Mouse (Mus musculus) spleen, embryonic (tissue): ENCODE measurements around the gene Ccdc163.

Experiments used
- CTCF ChIA-PET: fragments of 350-600 bp; sonication (Branson Sonifier 250); formaldehyde crosslinking; loops from one replicate; lab custom pipeline; 2022; lab: Charles Lee

Gene Ccdc163

DNA sequence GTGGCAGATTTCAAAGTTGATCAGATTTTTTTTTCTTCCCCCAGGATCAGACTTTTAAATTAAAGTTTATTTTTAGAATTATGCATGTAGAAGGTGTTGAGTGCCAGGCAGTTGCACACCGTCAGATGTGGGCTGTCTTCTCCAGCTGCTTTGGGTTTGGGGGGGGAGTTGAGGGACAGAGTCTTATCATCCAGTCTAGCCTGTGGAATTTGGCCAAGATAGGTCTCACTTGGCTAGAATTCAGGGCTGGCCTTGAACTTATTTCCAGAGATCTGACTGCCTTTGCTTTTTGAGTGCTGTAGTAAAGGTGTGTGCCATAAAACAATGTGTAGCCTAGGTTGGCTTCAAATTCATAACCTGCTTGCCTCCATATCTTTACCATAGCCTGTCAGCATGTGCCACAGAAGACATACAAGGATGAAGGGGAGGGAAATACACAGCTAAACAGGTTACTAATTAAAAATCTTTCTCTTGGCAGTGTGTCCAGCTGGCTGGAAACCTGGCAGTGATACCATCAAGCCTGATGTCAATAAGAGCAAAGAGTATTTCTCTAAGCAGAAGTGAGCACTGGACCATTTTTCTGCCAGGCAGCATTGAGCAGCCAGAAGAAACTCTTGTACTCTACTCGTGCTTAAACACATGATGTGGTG is 9.5 kb upstream of the Ccdc163 start:
- CTCF ChIA-PET, result no interaction called here

- CTCF ChIA-PET, result no interaction called here
Measured at GRCm38 (mm10) chr4:116700964-116701363, 7.3 kb upstream of the Ccdc163 start.

DNA sequence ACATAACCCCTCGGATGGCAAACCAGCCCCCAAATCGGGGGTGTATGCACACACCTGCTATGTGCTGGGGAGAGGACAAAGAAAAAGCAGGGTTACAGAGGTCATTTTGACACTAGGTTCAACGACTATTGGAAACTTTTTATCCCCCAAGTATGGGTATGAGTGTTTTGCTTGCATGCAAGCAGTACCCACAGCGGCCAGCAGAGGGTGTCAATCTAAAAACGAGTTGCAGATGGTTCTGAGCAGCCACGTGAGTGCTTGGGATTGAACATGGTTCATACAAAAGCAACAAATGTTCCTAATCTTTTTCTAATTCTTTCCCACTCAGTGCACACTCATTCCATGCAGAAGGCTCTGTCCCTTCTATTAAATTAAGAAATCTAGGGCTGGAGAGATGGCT is 4.5 kb upstream of the Ccdc163 start:
- CTCF ChIA-PET, result interaction anchor here (1.6 kb wide), 1 partner anchor 78 kb away, joined by 3 read pairs; no protein-coding TSS in a partner anchor

GRCm38 (mm10) chr4:116707666-116708065 is 643 bp upstream of the Ccdc163 start:
- CTCF ChIA-PET, result no interaction called here

- CTCF ChIA-PET, result interaction anchor here (0.6 to 0.7 kb wide), 2 partner anchors 63 to 339 kb away, joined by 11 to 25 read pairs; no protein-coding TSS in a partner anchor
Measured at GRCm38 (mm10) chr4:116708791-116709390, 582 bp downstream of the Ccdc163 start.

- CTCF ChIA-PET, result no interaction called here
Measured at GRCm38 (mm10) chr4:116710154-116710553, 1.8 kb downstream of the Ccdc163 start.

DNA sequence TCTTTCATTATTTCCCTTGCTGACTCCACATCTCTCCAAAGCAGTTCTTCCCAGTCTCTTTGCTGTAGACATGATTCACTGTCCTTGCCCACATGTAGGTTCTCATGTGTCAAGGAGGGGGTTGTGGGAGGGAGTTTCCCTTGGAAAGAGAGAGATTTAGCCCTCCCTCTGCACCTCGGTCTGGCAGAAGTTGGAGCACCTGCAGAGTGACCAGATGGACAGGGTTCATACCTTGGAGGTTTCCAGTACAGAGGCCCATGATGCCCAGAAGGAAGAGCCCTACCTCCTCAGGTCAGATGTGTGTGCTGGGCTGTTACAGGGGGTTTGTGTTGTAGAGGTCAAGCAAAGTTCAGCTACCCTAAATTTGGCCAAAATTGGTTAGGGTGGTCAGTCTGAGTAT is 4.2 kb downstream of the Ccdc163 start:
- CTCF ChIA-PET, result interaction anchor here (0.7 kb wide), 1 partner anchor 475 kb away, joined by 12 read pairs; no protein-coding TSS in a partner anchor

DNA sequence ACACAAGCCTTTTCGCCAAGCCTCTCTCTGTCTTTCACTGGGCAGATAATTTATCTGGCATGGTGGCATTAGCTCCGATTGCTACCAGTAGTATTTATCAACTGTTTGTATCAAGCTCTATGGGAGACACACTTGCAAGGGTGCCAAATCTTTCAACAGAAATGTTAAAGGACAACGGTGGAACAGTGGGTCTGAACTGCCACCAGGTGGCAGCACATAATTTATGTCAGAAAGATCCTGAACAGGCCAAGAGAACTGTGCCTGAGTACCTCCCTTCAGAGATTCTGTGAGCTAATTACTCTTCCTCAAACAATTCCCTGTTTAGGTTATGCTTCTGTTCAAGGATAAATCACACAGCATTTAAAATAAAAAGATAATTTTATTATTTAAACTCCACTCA is 11.1 kb downstream of the Ccdc163 start:
- CTCF ChIA-PET, result interaction anchor here (0.7 to 1.8 kb wide), 2 partner anchors 69 to 77 kb away, joined by 3 to 9 read pairs; no protein-coding TSS in a partner anchor

DNA sequence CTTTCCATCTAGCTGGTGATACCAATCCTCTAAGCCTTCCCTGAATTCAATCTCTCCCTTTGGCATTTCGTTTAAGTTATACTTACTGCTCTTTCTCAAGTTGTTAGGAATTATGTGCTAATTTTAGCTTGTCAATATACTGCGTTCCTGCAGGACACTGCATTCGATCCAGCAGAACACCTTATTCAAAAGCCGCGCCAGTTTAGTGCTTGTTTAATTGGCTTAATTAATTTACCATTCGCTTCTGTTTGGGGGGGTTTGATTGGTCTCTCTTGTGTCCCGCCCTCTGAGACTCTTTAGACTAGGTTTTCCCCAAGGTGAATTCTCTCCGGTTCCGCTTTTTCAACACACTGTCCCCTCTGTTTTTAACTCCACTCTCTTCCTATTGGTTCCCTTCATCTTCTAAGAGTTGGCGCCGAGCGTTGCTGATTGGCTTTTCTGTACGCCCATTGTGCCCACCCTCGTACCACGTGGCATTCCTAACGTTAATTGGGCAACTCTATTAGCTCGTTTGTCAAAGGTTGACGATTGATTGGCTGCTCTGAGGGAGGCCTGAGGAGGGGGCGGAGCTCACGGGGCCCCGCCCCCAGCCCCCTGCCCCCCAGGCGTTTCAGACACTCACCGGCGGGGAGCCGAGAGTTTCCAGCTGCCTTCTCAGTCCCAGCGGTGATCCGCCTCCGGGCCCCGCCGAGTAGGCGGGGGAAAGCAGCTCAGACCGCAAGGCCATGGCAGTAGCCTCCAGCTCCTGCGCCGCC is 12.2 kb downstream of the Ccdc163 start, which contains the start of gene Tesk2:
Gene Tesk2, plus strand, starts transcription at position 606 of the 755 bp plus-strand sequence.
- CTCF ChIA-PET, result interaction anchor here (1.8 kb wide), 1 partner anchor 67 kb away, joined by 9 read pairs; no protein-coding TSS in a partner anchor

GRCm38 (mm10) chr4:116721098-116721628 is 12.9 kb downstream of the Ccdc163 start:
- CTCF ChIA-PET, result no interaction called here

GRCm38 (mm10) chr4:116722230-116722629 is 13.9 kb downstream of the Ccdc163 start:
- CTCF ChIA-PET, result interaction anchor here (0.5 kb wide), 1 partner anchor 554 kb away, joined by 3 read pairs; no protein-coding TSS in a partner anchor

DNA sequence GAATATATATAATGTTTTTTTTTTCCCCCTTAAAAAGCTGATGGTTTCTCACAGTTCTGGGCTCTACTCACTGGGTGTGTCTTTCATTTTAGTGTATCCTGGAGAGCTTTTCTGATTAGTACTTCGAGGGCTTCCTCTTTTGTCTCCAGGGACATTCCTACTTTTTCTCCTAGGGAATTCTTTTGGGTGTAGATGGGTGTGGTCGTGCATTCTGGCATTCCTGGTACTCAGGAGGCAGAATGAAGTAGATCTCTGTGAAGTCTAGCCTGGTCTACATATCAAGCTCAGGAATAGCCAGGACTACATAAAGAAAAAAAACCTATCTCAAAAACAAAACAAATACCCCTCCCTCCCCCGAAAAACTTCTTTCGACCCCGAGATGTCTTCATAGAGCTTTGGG is 17.1 kb downstream of the Ccdc163 start:
- CTCF ChIA-PET, result no interaction called here

GRCm38 (mm10) chr4:116727401-116727800 is 19.1 kb downstream of the Ccdc163 start:
- CTCF ChIA-PET, result no interaction called here

GRCm38 (mm10) chr4:116729532-116729931 is 21.2 kb downstream of the Ccdc163 start:
- CTCF ChIA-PET, result no interaction called here

DNA sequence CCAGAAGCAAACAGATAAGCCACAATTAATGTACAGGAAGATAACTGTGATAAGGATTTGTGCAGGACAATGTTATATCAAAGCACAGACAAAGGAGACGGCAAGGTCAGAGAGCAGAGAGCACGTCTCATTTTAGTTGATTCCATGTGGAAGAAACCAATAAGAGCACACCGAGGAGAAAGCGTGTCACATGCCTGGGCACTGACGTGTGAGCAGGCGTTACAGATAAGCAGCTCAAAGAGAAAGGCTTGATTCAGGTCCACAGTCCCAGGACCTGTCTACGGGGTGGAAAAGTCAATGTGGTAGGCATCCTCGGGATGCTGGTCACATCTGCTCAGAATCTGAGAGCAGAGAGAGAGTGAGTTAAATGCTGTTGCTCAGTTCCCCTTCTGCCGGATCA is 22.8 kb downstream of the Ccdc163 start:
- CTCF ChIA-PET, result no interaction called here

DNA sequence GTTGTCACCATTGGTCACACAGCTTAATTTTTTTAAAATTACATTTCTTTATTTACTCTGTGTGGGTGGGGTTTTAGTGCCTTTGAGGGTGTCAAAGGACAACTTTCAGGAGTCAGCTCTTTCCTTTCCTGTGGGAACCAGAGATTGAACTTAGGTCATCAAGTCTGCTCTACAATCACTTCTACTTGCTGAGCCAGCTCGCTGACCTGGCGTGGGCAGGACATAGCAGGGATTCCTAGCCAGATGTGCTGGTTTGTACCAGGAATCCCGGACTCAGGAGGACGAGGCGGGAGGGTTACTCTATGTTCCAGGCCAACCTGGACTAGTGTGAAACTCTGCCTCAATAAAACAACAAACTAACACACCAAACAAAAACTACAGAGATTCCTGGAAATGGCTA is 24.0 kb downstream of the Ccdc163 start:
- CTCF ChIA-PET, result interaction anchor here (0.6 kb wide), 1 partner anchor 161 kb away, joined by 4 read pairs; no protein-coding TSS in a partner anchor

DNA sequence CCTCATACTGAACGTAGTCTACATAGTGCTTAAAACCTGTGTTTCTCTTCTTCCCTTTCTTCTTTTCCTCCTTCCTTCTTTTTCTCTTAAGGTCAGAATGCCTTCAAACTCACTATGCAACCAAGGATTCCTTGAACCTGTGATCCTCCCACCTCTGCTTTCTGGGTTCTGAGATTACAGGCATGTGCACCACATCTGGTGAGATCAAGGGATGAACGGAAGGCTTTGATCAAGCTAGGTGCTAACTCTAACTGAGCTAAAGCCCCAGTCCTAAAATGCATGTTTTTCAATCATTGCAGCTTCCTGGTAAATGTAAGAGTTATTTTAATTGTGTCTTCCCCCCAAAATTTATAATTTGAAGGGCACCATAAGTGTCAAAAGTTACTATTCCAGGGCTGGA is 26.7 kb downstream of the Ccdc163 start:
- CTCF ChIA-PET, result interaction anchor here (0.7 kb wide), 1 partner anchor 38 kb away, joined by 7 read pairs; no protein-coding TSS in a partner anchor

DNA sequence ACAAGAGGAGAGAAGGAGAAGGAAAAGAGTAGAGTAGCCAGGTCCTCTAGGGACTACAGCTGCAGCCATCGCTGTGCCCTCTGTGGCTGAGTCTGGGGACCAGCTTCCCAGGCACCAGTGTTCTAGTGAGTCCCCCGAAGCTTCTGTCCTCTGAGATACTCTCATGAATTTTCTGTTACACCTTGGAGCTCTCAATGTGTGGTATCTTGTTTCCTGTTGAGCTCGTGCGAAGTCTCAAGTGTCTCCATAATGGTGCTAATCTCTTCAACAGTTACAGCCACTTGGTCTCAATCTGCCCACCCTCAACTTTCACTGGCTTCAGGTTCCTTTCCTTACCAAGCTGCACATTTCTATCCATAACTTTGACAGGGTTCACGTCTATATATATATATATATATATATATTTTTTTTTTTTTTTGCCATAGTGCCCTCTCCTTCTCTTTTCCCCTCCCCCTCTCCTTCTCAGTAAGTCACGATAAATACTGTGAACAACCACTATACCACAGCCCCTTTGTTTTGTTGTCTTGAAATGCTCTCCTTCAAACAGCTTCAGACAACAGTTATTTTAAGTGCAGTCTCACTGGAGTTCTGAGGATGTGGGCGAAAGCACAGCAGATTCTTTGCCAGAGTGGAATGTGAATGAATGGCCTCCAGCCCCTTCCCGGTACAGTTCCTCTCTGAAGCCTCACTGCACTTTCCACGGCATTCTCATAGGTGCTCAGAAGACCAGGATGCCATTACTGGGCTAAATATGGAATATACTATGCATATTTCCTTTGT is 30.9 kb downstream of the Ccdc163 start:
- CTCF ChIA-PET, result interaction anchor here (0.7 kb wide), 1 partner anchor 1728 kb away, joined by 8 read pairs; no protein-coding TSS in a partner anchor

- CTCF ChIA-PET, result interaction anchor here (0.6 to 0.7 kb wide), 2 partner anchors 69 to 431 kb away, joined by 3 read pairs; no protein-coding TSS in a partner anchor
Measured at GRCm38 (mm10) chr4:116749750-116750149, 41.4 kb downstream of the Ccdc163 start.

DNA sequence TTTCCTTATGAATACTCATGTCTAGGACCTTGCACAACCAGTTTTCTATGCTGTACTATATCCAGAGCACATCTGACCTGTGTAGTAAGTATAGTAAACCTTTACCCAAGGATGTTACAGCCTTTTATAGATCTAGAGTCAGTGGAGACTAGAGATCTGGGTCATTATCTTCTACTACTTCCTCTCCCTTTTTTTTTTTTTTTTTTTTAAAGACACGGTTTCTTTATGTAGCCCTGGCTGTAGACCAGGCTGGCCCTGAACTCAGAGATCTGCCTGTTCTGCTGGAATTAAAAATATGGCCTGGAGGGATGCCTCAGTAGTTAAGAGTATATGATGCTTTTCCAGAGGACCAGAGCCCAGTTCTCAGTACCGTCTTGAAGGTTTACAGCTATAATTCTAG is 53.6 kb downstream of the Ccdc163 start:
- CTCF ChIA-PET, result no interaction called here

- CTCF ChIA-PET, result no interaction called here
Measured at GRCm38 (mm10) chr4:116764001-116764400, 55.7 kb downstream of the Ccdc163 start.
